Mouse (Mus musculus): Measurements from ENCODE around the gene Cd3eap.
A peak's percentile ranks its signal among the peaks of the same experiment; 100 is the strongest.

Gene Cd3eap

DNA sequence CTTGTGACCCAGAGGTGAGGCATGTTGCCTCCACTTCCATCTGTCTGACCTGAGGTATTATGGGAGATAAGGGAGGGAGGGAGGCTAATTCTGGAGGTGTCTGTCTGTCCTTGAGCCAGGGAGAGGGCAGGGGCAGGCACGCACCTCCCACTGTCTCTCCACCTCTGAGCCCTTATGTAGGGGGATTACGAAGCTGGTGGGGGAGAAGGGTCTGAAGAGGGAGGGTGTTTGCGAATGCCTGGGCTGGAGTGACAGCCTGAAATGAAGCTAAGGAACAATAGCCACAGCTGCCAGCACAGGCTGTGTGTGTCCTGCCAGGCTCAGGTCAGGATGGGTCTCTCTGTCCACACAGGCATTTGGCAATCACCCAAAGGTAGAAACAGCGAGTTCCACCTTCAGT, 3.0 kb upstream of the Cd3eap start:
- DNase-seq (ENCODE audit: low spot score in 2 of 2), result no peak

DNA sequence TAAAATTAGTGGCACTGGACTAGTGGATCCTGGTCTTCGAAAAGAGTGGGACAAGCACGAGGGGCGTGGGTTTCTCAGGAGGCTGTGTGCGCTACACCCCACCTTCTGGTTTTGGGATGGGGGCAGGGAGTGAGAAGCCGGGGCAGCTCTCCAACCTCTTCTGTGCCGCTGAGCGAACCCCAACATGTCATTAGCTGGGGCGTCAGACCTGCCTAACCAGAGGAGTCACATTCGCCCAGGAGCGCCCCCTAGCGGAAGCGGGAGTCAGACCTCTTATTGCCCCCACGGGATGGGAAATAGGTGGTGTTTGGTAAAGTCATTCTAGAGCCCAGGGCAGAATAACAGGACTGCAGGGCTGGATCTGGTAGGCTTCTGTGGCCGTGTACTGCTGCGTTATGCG, 2.4 kb upstream of the Cd3eap start:
- DNase-seq (ENCODE audit: low spot score in 2 of 2), result peak; percentile 61 to 88

DNA sequence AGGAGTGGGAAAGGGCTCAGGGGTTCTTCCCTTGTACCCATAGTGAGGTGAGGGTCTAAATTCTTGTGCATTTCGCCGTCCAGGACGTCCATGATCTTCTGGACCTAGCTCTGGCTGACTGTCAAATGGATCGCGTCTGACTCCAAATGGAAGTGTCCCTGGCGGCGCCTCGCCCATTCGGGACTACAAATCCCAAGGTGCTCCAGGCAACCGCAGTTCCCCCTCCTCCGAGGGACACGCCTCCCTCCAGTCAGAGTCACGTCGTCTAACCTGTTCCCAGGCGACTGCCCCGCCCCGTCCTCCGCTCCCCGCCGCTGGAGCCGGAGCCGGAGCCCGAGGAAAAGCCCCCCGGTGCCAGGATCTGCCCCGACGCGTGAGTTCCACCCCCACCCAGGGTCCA, 1.7 kb upstream of the Cd3eap start:
- DNase-seq (ENCODE audit: low spot score in 2 of 2), result peak; percentile 50 to 52

DNA sequence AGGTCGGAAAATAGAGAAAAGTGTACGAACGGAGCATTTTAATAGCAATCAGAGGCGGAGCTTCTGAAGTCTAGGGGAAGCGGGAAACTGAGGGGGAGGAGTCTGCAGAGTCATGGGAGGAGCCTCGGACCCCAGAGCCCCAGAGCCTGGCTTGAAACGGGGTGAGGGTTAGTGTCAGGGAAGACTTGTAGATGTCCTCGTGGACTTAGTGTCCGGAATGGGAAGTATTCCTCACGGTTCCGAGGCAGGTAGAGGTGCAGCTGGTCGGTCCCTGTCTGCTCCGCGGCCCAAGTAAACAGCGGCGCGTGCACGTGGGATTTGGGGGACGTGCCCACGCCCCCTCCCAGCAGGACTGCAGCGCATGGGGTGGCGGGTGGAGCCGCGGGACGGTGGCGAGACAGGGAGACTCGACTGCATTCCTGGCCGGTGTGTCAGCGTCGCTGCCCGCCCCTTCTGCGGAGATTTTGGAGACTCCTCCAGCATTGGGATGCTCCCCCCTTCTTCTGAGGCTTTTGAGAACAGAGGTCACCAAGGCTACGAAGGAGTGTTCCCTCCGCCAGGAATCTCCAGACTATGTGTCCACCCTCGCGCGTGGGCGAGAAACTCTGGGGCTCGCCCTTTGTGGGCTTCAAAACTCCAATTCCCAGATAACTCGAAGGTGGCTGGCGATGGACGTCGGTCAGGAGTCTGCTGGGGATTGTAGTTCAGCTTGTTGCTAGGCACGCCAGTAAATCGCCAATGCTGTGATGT, 784 bp upstream of the Cd3eap start:
- peak; percentile 47 to 52 for DNase-seq (ENCODE audit: low spot score in 2 of 2)

DNA sequence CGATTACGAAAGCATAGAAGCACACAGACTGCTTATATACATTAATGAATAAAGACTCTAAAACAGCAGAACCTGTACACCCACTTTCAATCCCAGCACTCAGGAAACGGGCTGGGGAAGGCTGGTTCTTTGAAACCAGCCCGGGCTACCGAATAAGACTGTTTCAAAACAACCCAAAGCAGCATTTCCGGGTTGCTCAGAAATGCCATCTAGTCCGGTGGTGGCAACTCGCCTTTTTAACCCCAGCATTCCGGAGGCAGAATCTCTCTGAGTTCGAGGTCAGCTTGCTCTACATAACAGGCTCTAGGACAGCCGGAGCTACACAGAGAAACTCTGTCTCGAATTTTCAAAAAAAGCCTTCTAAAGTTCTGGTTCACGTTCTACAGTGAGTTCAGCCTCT, 649 bp downstream of the Cd3eap start:
- no peak for DNase-seq (ENCODE audit: low spot score in 2 of 2)

DNA sequence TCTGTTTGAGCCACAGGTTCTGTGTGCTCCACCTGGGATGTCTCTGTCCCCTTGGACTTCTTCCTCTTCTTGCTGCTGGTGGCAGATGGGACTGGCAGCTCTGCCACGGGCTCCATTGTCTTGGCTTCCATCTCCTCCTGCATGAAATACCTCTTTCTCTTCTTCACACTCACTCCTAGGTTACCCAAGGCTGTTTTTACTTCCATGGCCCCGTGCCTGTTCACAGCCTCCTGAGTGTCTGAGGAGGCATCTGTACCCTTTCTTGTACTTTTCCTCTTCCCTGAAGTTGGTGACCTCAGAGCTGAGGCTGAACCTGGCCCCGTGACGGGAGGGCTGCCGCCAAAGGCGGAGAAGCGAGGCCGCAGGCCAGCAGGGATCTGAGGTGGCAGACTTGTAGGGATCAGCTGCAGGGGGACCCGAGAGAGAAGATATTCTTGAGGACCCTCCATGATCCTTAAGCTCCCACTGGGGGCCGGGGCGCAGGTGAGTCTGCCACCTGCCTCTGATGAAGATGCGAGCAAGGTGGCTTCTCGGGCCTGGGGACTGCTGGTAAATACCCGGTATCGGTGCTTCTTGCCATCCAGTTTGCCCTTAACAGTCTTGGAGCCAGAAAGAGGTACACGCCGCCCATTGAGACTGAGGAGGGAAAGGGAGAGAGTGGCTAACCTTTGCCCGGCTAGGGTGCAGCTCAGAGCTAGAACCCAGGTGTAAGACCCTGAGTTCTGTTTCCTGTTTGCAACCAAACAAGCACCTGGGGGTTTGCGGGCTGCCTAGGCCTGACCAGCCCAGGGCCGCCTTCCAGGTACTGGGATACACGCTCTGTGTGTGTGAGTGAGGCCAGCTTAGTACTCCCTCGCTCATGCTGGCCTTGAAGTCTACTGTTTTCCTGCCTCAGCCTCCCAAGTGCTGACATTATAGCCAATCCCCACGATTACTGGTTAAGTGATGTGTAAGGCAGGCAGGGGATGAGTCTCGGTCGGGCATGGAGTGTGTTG, 1.6 kb downstream of the Cd3eap start:
- DNase-seq (ENCODE audit: low spot score in 2 of 2), result no peak

DNA sequence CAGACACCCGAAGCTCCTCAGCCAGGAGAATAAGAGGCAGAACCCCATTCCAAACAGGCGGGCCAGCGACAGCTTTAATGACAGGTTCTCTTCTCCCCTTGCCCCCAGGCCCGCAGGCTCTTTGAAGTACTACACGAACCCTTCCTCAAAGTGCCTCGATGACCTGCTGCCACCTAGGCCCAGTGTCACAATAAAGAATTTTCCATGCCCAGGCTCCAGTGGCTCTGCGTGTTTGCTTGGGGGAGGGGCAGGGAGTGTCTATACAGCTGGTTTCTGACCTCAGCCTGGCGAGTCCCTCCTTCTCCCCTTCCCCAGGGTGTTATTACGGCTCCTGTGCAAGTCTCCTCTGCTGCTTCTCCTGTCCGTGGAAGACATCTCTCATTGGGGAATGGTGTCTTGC, 3.0 kb downstream of the Cd3eap start:
- no peak for DNase-seq (ENCODE audit: low spot score in 2 of 2)

DNA sequence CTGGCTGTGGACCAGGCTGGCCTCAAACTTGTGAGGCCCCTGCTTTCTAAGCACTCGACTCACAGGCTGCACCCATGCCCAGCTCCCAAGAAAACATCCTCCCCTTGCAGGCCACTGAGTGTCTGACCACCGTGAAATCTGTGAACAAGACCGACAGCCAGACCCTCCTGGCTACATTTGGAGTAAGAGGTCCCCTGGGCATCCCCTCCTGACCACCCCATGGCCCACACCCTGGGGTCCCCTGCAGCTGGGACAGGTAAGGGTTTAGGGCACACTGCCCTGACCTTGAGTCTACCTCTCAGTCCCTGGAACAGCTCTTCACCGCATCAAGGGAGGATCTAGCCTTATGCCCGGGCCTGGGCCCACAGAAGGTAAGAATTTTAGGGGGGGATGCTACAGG, 4.3 kb downstream of the Cd3eap start:
- DNase-seq (ENCODE audit: low spot score in 2 of 2), result no peak

DNA sequence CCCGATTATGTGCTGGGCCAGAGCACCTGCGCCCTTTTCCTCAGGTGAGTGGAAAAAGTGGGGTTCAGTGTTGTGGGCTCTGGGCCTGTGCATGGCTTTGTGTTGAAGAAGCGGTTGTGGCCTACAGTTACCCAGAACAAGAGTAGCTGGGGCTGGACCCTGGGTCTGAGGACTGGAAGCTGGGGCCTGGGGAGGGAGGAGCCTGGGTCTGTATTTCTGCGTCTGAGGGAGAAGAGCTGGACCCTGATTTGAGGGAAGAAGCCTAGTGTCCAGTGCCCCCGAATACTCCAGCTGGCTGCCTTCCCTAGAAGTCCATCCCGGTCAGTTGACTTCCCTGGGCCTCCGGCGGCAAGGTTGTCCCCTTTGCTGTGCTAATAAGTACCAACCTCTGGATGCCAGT, 9.1 kb downstream of the Cd3eap start:
- DNase-seq (ENCODE audit: low spot score in 2 of 2), result no peak

DNA sequence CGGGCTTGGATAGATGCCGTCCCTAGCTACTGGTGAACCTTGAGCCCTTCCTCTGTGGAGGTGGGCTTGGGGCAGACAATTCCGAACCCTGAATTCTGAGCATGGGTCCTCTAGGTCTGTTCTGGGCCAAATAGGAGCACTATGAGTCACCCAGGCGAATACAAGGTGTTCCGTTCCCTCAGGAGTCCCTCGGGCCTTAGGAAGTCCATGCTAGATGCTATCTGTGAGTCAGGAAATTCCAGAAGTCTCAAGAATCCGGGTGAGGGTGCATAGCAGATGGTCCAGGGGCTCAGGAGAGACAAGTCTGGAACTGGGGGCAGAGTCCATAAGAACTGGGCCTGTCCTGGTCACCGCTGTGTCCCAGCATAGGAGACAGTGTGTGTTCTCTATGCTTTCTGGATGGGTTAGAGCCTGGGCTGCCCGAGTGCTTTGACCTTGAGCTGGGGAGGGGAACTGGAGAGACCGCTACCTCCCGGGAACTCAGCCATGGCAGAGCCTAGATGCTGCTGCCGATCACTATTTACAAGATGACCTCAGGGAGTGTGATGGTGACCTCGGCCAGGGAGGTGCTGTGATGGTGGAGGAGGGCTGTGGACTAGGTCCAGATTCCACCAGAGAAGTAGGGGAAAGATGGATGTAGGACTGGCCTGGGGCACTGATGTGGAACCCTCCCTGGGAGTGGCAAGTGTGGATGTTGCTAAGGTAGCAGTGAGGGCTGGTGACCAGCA, 9.9 kb downstream of the Cd3eap start:
- no peak for DNase-seq (ENCODE audit: low spot score in 2 of 2)

DNA sequence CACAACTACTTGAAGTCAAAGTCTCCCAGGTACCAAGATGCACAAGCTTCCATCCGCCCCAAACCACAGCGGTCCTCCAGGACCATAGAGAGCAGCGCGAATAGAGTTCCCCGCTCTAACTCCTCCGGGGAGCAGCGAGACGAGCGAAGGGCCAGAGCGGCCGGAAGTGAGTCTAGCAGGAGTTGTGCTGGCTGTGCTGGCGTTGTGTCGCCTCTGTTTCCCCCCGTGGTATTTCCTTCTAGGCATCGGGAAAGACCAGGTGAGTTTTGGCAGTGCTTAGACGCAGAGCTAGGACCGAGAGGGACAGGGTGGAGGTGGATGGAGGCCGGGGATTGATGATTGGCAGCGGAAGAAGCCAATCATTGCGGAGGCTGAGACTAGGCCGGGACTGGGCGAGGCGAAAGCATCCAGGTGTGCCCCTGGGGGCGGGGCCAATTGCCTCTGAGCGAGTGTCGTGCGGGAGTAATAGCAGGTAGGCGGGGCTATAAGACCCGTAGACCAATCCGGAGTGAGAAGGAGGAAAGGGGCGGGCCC, 14.3 kb downstream of the Cd3eap start:
- peak; percentile 98 for DNase-seq (ENCODE audit: low spot score in 2 of 2)

DNA sequence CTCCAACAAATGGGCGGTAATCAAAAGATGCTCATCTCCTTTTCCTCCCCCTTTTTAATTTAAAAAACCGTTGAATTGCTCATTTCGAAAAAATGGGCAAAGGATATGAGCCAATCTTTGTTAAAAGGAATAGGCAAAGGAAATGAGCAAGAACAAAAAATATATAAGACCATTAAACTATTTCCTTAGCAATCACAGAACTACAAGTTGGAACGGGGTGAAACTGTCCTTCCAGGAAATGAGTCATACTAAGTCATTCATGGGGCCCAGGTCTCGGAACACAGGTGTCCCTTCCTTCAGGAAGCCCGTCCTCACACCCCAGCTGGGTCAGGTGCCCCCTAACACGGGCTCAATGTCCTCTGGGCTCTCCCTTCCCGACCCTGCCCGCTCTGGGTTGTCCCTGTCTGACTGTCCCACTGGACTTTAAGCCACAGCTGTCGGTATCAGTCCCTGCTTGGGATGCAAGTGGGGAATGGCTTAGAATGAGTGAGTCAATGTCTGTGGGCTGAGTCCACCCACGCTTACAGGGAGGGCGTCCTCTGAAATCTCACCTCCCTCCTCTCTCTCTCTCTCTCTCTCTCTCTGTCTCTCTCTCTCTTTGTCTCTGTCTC, 14.9 kb downstream of the Cd3eap start, which contains the start of gene Ercc1:
Ercc1 (plus strand) TSS at position 542 of the 611 bp plus-strand sequence.
- DNase-seq (ENCODE audit: low spot score in 2 of 2), result peak in 1 of 2 experiments; percentile 27

DNA sequence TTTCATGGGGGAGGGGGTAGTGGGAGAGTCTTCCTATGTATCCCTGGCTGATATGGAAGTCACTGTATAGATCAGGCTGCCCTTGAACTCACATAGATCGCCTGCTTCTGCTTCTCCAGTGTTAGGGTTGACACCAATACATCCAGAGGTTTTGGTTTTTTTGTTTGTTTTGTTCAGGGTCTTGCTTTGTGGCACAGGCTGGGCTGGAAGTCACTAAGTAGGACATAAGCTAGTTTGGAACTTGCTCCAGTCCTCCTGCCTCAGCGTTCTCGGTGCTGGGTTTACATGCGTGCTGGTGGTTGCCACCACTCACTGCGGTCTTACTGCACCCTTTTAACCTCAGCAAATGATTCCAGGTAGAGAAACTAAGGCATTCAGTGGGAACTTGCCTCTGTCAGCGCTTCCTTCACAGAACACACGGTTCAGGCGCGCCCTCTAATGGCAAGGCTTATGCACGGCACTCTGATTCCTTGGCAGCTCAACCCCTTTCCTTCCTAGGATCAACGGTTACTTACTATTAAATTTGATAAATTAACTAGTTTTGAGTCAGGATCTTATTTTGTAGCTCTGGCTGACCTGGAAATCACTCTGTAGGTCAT, 16.0 kb downstream of the Cd3eap start:
- peak in 1 of 2 experiments; percentile 77 for DNase-seq (ENCODE audit: low spot score in 2 of 2)

DNA sequence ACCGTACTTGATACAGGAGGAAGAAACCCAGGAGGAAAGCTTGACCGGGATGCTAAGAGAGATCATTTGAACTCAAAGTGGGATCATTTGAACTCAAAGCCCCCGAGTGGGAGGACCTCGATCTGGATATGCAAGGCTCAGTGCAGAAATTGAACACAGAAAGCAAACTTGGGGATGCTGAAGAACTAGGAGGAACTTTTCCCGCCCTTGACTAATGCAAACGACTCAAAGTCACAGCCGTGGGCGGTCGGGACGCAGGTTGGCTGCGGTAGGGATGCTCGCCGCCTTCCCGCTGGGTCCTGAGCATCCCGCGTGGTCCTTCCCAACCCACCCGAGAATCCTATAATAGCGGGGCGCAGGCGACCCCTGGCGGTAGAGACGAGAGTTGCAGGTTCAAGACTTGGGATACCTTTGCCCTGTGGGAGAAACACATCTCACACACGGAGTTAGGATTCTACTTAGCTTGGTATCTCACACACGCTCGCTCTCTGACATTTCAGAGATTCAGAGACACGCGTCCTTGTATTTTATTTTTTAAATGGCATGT, 16.7 kb downstream of the Cd3eap start:
- DNase-seq (ENCODE audit: low spot score in 2 of 2), result peak; percentile 55 to 79

DNA sequence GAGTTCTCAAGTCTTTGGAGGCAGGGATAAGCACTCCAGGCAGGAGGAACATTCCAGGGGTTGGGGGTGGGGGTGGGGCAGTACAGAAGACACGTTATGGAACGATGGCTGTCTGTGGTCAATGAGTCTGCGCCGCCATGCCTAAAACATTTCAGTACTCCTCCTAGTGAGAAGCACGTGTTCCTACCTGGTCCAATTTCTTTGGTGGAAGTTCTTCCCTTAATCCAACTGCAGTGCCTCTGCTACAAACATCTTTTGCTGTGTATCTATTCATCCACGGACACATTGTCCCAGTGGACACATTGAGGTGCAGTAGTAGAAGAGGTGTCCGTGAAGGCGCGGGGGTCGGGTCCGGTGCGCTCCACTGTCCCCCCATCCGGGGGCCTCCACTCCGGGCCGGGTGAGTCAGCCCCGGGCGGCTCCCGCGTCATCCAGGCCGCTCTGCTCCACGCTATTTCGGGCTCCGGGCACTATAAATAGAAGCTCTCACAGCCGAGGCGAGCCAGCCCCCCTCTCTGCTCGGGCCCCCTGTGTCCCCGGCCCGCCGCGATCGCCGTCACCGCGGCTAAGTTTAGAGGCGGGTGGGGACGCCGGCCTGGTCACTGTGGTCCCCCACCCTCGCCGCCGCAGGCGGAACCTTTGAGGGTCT, 17.4 kb downstream of the Cd3eap start:
- no peak for DNase-seq (ENCODE audit: low spot score in 2 of 2)

DNA sequence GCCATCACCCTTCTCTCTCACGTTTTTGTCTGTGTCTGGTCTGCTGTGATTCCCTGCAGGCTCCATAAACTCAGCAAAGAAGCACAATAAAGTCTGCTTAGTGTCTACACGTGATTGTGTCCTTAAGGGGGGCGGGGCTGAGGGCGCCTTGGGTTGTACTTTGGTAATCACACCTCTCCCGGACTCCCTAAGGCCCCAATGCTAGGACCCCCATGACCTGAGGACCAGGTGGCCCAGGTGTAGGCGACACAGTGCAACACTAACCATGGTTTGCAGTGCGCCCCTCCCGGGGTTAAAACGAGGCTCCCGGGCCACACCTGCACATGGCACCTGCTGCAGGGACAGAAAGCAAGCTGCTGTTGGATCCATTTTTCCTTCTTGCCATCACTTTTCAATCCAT, 18.0 kb downstream of the Cd3eap start:
- DNase-seq (ENCODE audit: low spot score in 2 of 2), result no peak

DNA sequence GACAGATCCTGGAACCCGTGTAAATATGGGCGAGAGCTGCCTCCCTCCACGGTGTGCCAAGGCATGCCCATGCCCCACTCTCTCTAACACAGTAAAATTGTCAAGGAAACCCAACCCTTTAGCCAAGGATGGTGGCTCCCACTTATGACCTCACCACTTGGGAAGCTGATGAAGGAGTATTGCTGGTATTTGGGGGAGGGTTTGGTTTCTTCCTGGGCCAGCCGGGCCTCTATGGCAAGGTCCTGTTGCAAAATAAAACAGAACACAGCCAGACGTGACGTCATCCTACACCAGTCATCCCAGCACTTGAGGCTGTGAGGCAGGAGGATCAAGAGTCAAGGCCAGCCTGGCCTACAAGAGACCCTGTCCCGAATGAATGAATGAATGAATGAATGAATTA, 20.7 kb downstream of the Cd3eap start:
- DNase-seq (ENCODE audit: low spot score in 2 of 2), result no peak

DNA sequence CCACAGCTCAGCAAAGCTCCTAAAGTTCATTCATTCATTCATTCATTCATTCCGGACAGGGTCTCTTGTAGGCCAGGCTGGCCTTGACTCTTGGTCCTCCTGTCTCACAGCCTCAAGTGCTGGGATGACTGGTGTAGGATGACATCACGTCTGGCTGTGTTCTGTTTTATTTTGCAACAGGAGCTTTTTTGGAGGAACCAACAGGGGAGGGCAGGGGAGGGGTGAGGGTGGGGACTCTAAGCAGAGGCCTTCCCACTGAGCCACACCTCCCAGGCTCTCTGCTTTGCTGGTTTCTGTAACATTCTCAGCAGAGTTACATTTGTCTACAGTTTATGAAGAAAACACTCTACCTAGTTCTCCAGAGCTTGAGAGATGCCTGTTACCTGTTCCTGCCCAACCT, 21.2 kb downstream of the Cd3eap start:
- no peak for DNase-seq (ENCODE audit: low spot score in 2 of 2)

DNA sequence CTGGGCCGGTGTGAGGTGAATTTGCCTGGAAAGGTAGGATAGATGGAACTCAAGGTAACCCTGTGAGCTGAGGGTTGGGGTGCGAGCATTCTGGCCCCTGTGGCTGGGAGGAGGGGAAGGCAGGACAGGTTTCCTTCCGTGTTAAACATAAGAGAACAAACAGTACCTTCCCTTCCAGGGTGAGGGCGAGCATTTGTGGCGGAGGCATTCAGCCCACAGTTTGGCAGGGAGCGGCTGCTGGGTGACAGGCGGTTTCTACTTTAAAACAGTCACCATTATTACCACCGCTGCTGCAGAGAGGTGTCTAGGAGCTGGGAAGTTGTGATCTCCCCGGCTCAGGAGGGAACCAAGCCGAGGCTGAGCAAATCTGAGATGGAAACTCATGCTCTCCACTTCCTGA, 22.2 kb downstream of the Cd3eap start:
- no peak for DNase-seq (ENCODE audit: low spot score in 2 of 2)

DNA sequence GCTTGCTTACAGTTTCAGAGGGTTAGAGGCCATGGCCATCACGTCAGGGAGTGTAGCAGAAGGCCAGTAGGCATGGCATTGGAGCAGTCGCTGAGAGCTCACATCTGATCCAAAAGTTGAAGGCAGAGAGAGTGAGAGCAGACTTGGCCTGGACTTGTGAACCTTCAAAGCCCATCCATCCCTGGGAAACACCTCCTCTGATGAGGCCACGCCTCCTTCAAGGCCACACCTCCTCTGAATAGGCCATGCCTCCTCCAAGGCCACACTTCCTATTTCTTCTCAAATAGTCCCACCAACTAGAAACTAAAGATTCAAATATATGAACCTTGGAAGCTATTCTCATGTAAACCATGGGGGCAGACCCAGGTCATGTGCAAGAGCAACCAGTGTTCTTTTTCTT, 23.7 kb downstream of the Cd3eap start:
- DNase-seq (ENCODE audit: low spot score in 2 of 2), result no peak
